In the genomic region with DNA sequence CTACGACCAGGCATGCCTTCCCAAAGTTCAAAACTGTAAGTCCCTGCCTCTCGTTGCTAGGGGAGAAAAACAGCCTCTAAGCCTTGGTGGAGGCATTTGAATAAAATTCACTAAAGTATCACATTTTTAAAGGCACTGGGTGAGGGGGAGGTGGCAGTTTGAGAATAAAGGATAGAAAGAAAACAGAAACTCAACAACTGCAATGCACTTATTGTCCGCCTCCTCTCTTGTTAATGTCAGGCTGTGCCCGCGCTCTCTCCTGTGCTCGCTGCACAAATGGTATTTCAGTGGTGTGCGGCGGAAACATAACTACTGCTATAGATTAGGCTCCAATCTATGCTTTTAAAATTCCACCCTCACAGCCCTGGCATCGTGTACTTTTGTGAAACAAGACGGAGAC, we compare ENCODE assay signal across 12 mouse cellular contexts. TPM values are rescaled to one million over a fixed set of nuclear protein-coding genes. Genes with fewer than 3 reads are reported as not detected.
A peak's percentile ranks its signal among the peaks of the same experiment; 100 is the strongest.
DNase-seq lines count a peak whose midpoint lies in the region; ATAC-seq and TF ChIP-seq lines count a peak whose summit lies in the region.
"Had no signal": no experiment of that assay in that cellular context is flagged by ENCODE, and none has a peak within 500 bp of the region (broad histone marks: within the 10 kb centered on the region; RNA-seq: fewer than 3 reads in every experiment).

No protein-coding gene starts in this region.

- no peak overlapping the region; the same call in 1 of the 2 replicates for H3K9ac ChIP-seq in midbrain, embryonic 15.5 days
- H3K9ac ChIP-seq in intestine, embryonic 15.5 days = no peak overlapping the region
- H3K9ac ChIP-seq in stomach, postnatal 0 days (ENCODE audit: low read length) = no peak overlapping the region
- H3K9ac ChIP-seq: limb, embryonic 15.5 days had no signal

- H3K36me3 ChIP-seq in forebrain, embryonic 10.5 days (replicated peaks) = peaks cover 5% of the 10 kb centered on the region; the same call in 1 of the 2 replicates
- H3K36me3 ChIP-seq in midbrain, embryonic 15.5 days (replicated peaks) = 0 out of 2 replicates have a peak, but pooled peaks cover 9% of the 10 kb centered on the region
- no peaks in the 10 kb centered on the region for H3K36me3 ChIP-seq in intestine, embryonic 15.5 days
- H3K36me3 ChIP-seq in stomach, postnatal 0 days (ENCODE audit: control insufficient read depth, insufficient read depth, low read length) = no peaks in the 10 kb centered on the region

- peak overlapping the region; percentile 20; the same call in 1 of the 2 replicates for H3K4me2 ChIP-seq in midbrain, embryonic 15.5 days
- no peak overlapping the region for H3K4me2 ChIP-seq in intestine, embryonic 15.5 days (replicated peaks)
- H3K4me2 ChIP-seq in stomach, postnatal 0 days (replicated peaks; ENCODE audit: low read depth) = no peak overlapping the region
- H3K4me2 ChIP-seq: limb, embryonic 15.5 days had no signal

- ATAC-seq in midbrain, embryonic 15.5 days (replicated peaks) = no peak
- no peak for ATAC-seq in granulocyte monocyte progenitor cell, adult 5-6 weeks (replicated peaks; ENCODE audit: poor library complexity, severe bottlenecking)
- no peak for ATAC-seq in intestine, embryonic 15.5 days
- no peak for ATAC-seq in stomach, postnatal 0 days (ENCODE audit: low FRiP score, low TSS enrichment)
- ATAC-seq: inflammation-experienced regulatory T-cells, adult 6 months had no signal

- peaks cover 32% of the 10 kb centered on the region for H3K4me1 ChIP-seq in forebrain, embryonic 10.5 days
- peaks cover 33% of the 10 kb centered on the region for H3K4me1 ChIP-seq in midbrain, embryonic 15.5 days
- no peaks in the 10 kb centered on the region; the same call in 1 of the 2 replicates for H3K4me1 ChIP-seq in intestine, embryonic 15.5 days (replicated peaks)
- no peaks in the 10 kb centered on the region for H3K4me1 ChIP-seq in stomach, postnatal 0 days (replicated peaks; ENCODE audit: control insufficient read depth, insufficient read depth)

- whole genome bisulfite sequencing in forebrain, embryonic 10.5 days = 45% methylated on average over 10 of the region's 10 CpGs
- WGBS in midbrain, embryonic 15.5 days = 26% methylated on average over 10 of the region's 10 CpGs
- 85% methylated on average over 10 of the region's 10 CpGs for WGBS in intestine, embryonic 15.5 days
- 81% methylated on average over 10 of the region's 10 CpGs for WGBS in stomach, postnatal 0 days

- H3K4me3 ChIP-seq in forebrain, embryonic 10.5 days = peak overlapping the region; percentile 12; the same call in 1 of the 2 replicates
- H3K4me3 ChIP-seq in layer of hippocampus, adult 2 months = no peak overlapping the region; the same call in 1 of the 2 replicates
- H3K4me3 ChIP-seq in midbrain, embryonic 15.5 days = no peak overlapping the region
- no peak overlapping the region for H3K4me3 ChIP-seq in intestine, embryonic 15.5 days (replicated peaks)
- H3K4me3 ChIP-seq in stomach, postnatal 0 days (ENCODE audit: low read depth, low read length) = no peak overlapping the region
- H3K4me3 ChIP-seq: limb, embryonic 15.5 days had no signal

- TF ChIP-seq EP300 in stomach, postnatal 0 days (optimal IDR thresholded peaks at IDR 0.05) = no peak

- peak; percentile 36 to 46 for DNase-seq in frontal cortex, postnatal 36 days (ENCODE audit: low spot score in 2 of 2)
- no peak for DNase-seq in frontal cortex, postnatal 14 days (ENCODE audit: low spot score in 2 of 2)
- DNase-seq in forebrain, embryonic 10.5 days (ENCODE audit: extremely low spot score, low spot score) = no peak
- peak; percentile 25 to 57 for DNase-seq in layer of hippocampus, adult 2 months (ENCODE audit: low spot score in 2 of 2)
- DNase-seq in stomach, postnatal 0 days (ENCODE audit: low spot score) = no peak
- DNase-seq: heart, adult 11 months; lung, postnatal 4 days had no signal

- 0 out of 2 replicates have a peak, but pooled peaks have one; percentile 9 for TF ChIP-seq CTCF in layer of hippocampus, adult 2 months (conservative IDR thresholded peaks at IDR 0.05)
- no peak for TF ChIP-seq CTCF in stomach, postnatal 0 days (IDR thresholded peaks at IDR 0.05; ENCODE audit: low read depth)

- H3K9me3 ChIP-seq in forebrain, embryonic 10.5 days = no peaks in the 10 kb centered on the region
- H3K9me3 ChIP-seq in midbrain, embryonic 15.5 days = no peaks in the 10 kb centered on the region
- no peaks in the 10 kb centered on the region for H3K9me3 ChIP-seq in intestine, embryonic 15.5 days
- H3K9me3 ChIP-seq in stomach, postnatal 0 days (ENCODE audit: control insufficient read depth, low read length) = no peaks in the 10 kb centered on the region
- H3K9me3 ChIP-seq: limb, embryonic 15.5 days had no signal

- no peaks in the 10 kb centered on the region for H3K27me3 ChIP-seq in forebrain, embryonic 10.5 days (ENCODE audit: poor library complexity, severe bottlenecking)
- H3K27me3 ChIP-seq in midbrain, embryonic 15.5 days (replicated peaks) = no peaks in the 10 kb centered on the region
- H3K27me3 ChIP-seq in intestine, embryonic 15.5 days (replicated peaks) = no peaks in the 10 kb centered on the region
- H3K27me3 ChIP-seq in stomach, postnatal 0 days (ENCODE audit: control insufficient read depth, insufficient read depth, low read length) = no peaks in the 10 kb centered on the region
- H3K27me3 ChIP-seq: limb, embryonic 15.5 days had no signal

- peak overlapping the region; percentile 82 for H3K27ac ChIP-seq in forebrain, embryonic 10.5 days
- peak overlapping the region; percentile 89 for H3K27ac ChIP-seq in layer of hippocampus, adult 2 months
- H3K27ac ChIP-seq in midbrain, embryonic 15.5 days = peak overlapping the region; percentile 53
- no peak overlapping the region for H3K27ac ChIP-seq in intestine, embryonic 15.5 days
- H3K27ac ChIP-seq in stomach, postnatal 0 days (replicated peaks) = no peak overlapping the region
- H3K27ac ChIP-seq: limb, embryonic 15.5 days had no signal

RNA-seq across cellular contexts. Expression of gene Ptpdc1, which starts 31.4 kb away (rescaled TPM):
- polyA plus RNA-seq in forebrain, embryonic 10.5 days (2016; fragmentation: Nextera tagmentation; extraction: Ambion mirVana) = 7.1 and 8.2 TPM in 2 replicates
- total RNA-seq in layer of hippocampus, adult 2 months (2021) = 10 to 100 TPM; 37.0 to 44.7 TPM
- 16.1 and 18.6 TPM in 2 replicates for polyA plus RNA-seq in midbrain, embryonic 15.5 days (2015; fragmentation: Nextera tagmentation; extraction: Ambion mirVana)
- total RNA-seq in granulocyte monocyte progenitor cell, adult 5-6 weeks (2014; fragmentation: Nextera tagmentation) = 3.2 TPM in 1 of 2 replicates, not detected in the other
- total RNA-seq in granulocyte monocyte progenitor cell, adult 5-6 weeks (2017) = 0.82 and 1.1 TPM in 2 replicates
- 5.5 and 6.9 TPM in 2 replicates for polyA plus RNA-seq in intestine, embryonic 15.5 days (2015; fragmentation: Nextera tagmentation; extraction: Ambion mirVana)
- 3.1 and 3.2 TPM in 2 replicates for polyA plus RNA-seq in stomach, postnatal 0 days (2015; fragmentation: Nextera tagmentation; extraction: Ambion mirVana)

Comparison
In these comparisons a context has a peak if more than half of its experiments do, and no peak if none do; other contexts are left out.
1. DNase-seq: peak in frontal cortex, postnatal 36 days (2 of 2) and layer of hippocampus, adult 2 months (2 of 2); none in frontal cortex, postnatal 14 days (0 of 2), forebrain, embryonic 10.5 days (single experiment) and stomach, postnatal 0 days (single experiment).
2. H3K27ac ChIP-seq: peak in forebrain, embryonic 10.5 days (single experiment), layer of hippocampus, adult 2 months (single experiment) and midbrain, embryonic 15.5 days (single experiment); none in intestine, embryonic 15.5 days (single experiment) and stomach, postnatal 0 days (single experiment).